Mouse (Mus musculus): ENCODE measurements around the gene Ripor3. TPM values are rescaled to one million over a fixed set of nuclear protein-coding genes. Genes with fewer than 3 reads are reported as not detected.

Gene Ripor3
- polyA plus RNA-seq, 1 experiment from 2014 or later = 0.72 TPM

DNA sequence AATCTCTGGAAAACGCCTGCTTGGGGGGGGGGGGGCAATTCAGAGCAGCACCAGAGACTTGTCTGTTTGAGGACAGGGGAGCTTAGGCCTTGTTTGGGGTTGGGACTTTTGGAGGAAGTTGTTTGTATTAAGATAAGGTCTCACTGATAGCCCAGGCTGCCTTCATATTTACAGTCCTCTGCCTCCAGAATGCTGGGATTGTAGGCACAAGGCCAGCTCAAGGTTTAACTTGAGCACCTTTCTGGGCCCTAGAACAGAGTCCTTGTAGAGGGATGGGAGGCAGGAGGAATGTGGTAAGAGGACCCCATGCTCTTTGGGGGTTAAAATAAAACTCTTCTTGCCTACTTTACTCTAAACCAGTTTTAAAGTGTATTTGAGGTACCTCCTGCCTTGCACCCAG lies 37.6 kb downstream of the Ripor3 start:
- Histone ChIP-seq H3K4me3 (ENCODE audit: low read depth, low read length) (no peak overlapping the region), H3K4me2 (ENCODE audit: low read depth, low read length, severe bottlenecking) (no peak overlapping the region), H3K9me3 (ENCODE audit: control insufficient read depth, low read length) (no peaks in the 10 kb centered on the region), H3K4me1 (replicated peaks; ENCODE audit: control insufficient read depth, insufficient read depth, low read length) (no peaks in the 10 kb centered on the region), H3K36me3 (ENCODE audit: control insufficient read depth, insufficient read depth, low read length) (peaks cover 6% of the 10 kb centered on the region; the same call in 1 of the 2 replicates), H3K27ac (ENCODE audit: low read depth, low read length) (no peak overlapping the region), H3K9ac (ENCODE audit: low read length) (no peak overlapping the region), H3K27me3 (ENCODE audit: control insufficient read depth, insufficient read depth, low read length) (no peaks in the 10 kb centered on the region)
- DNase-seq (ENCODE audit: low spot score) (no peak), ATAC-seq (replicated peaks; ENCODE audit: low FRiP score) (no peak)
- 78% methylated on average over 1 of the region's 1 CpGs for WGBS

DNA sequence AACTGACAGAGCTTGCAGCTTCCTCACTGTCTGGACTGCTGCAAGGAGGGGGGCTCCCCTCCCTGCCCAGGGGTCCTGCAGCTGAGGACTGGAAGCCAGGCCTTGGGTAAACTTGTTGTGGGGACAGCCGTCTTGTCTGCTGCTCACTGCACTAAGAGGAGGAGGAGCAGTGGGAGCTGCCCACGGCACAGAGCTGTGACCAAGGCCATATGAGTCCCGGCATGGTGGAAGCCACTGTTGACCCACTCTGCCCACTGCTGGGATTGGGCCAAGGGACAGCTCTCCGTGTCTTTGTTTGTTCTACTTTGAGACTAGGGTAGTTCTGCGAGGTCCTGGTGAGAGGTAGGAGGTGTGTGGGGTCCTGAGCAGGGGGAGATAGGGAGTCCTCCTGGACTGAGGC lies 38.3 kb downstream of the Ripor3 start:
- Histone ChIP-seq H3K9me3 (ENCODE audit: control insufficient read depth, low read length) (no peaks in the 10 kb centered on the region), H3K27ac (ENCODE audit: low read depth, low read length) (no peak overlapping the region), H3K27me3 (ENCODE audit: control insufficient read depth, insufficient read depth, low read length) (no peaks in the 10 kb centered on the region), H3K4me1 (replicated peaks; ENCODE audit: control insufficient read depth, insufficient read depth, low read length) (no peaks in the 10 kb centered on the region), H3K4me3 (ENCODE audit: low read depth, low read length) (no peak overlapping the region), H3K36me3 (ENCODE audit: control insufficient read depth, insufficient read depth, low read length) (peaks cover 6% of the 10 kb centered on the region; the same call in 1 of the 2 replicates), H3K4me2 (ENCODE audit: low read depth, low read length, severe bottlenecking) (no peak overlapping the region), H3K9ac (ENCODE audit: low read length) (no peak overlapping the region)
- ATAC-seq (replicated peaks; ENCODE audit: low FRiP score) (no peak), DNase-seq (ENCODE audit: low spot score) (no peak)
- 87% methylated on average over 5 of the region's 5 CpGs for WGBS

DNA sequence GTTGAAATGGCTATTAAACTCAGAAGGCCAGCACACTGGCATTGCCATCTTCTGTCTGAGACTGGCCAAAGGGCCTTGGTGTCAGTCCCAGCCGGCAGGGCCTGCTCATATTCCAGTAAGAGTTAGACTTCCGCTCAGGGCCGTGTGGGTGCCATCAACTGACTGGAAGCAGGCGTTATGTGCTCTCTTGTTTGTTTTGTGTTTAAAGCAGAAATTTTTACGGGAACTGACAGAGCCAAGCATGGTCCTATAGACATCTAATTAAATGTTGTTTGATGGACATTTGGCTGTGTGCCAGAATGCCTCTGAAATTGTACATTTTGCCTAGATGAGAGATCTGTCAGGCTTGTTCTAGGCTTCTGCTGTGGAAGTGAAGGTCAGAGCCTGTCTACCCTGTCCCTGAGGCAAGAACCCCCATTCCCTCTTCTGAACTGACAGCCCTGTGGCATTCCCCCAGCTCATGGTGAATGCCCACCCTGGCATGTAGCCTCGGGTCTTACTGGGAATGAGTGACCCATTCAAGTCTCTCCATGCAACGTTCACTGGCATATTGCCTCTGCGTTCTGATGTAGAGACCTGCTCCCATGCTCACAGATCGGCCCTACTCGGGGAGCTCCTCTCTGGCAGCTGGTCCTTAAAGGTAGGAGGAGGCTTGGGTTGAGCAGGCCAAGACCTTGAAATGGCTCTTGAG lies 40.4 kb downstream of the Ripor3 start:
- Histone ChIP-seq H3K9ac (ENCODE audit: low read length) (no peak overlapping the region), H3K4me1 (replicated peaks; ENCODE audit: control insufficient read depth, insufficient read depth, low read length) (no peaks in the 10 kb centered on the region), H3K27me3 (ENCODE audit: control insufficient read depth, insufficient read depth, low read length) (no peaks in the 10 kb centered on the region), H3K4me2 (ENCODE audit: low read depth, low read length, severe bottlenecking) (no peak overlapping the region), H3K36me3 (ENCODE audit: control insufficient read depth, insufficient read depth, low read length) (peaks cover 3% of the 10 kb centered on the region; the same call in 1 of the 2 replicates), H3K27ac (ENCODE audit: low read depth, low read length) (no peak overlapping the region), H3K4me3 (ENCODE audit: low read depth, low read length) (no peak overlapping the region), H3K9me3 (ENCODE audit: control insufficient read depth, low read length) (no peaks in the 10 kb centered on the region)
- DNase-seq (ENCODE audit: low spot score) (no peak), ATAC-seq (replicated peaks; ENCODE audit: low FRiP score) (no peak)
- 94% methylated on average over 10 of the region's 10 CpGs for WGBS

DNA sequence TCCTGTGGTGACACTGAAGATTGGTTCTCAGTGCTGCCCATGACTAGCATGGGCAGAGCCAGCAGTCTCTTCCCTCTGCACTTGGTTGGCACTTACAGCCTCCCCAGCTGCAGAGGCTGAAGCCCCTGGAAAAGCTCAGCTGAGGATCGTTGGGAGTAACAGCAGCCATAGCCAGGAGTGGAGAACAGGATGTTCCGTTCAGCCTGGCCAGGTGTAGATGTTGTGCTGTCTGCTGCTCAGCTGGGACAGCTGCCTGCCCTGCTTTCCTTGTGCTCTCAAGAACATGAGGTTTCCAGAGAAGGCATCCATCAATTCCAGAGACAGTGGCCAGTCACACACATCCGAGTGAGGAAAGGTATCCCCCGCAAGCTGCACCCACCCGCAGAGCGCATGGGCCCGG lies 41.9 kb downstream of the Ripor3 start:
- Histone ChIP-seq H3K9me3 (ENCODE audit: control insufficient read depth, low read length) (no peaks in the 10 kb centered on the region), H3K27ac (ENCODE audit: low read depth, low read length) (no peak overlapping the region), H3K9ac (ENCODE audit: low read length) (no peak overlapping the region), H3K27me3 (ENCODE audit: control insufficient read depth, insufficient read depth, low read length) (no peaks in the 10 kb centered on the region), H3K4me2 (ENCODE audit: low read depth, low read length, severe bottlenecking) (no peak overlapping the region), H3K4me3 (ENCODE audit: low read depth, low read length) (no peak overlapping the region), H3K4me1 (replicated peaks; ENCODE audit: control insufficient read depth, insufficient read depth, low read length) (no peaks in the 10 kb centered on the region), H3K36me3 (ENCODE audit: control insufficient read depth, insufficient read depth, low read length) (peaks cover 3% of the 10 kb centered on the region; the same call in 1 of the 2 replicates)
- ATAC-seq (replicated peaks; ENCODE audit: low FRiP score) (no peak), DNase-seq (ENCODE audit: low spot score) (no peak)
- WGBS = 97% methylated on average over 7 of the region's 7 CpGs

DNA sequence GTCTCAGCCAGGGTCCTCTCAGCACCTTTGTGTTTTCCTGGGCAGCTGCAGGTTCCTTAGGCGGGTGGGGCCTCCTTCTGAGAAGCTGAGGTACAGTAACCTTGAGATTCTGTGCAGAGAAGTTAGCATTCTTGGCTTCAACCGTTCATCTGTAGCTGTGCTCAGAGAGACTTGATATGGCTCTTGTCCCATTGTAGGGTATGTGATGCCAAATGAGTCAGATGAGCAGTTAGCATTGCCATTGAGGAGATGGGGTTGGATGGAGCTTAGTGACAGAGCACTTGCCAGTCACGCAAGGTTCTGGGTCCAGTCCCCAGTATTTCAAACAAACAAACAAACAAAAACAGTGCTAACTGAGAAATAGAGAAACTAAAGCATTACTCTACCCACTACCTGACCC lies 44.5 kb downstream of the Ripor3 start:
- no peak overlapping the region for H3K9ac ChIP-seq (ENCODE audit: low read length)
- 99% methylated on average over 3 of the region's 3 CpGs for WGBS
- H3K27me3 ChIP-seq (ENCODE audit: control insufficient read depth, insufficient read depth, low read length) = no peaks in the 10 kb centered on the region
- no peaks in the 10 kb centered on the region for H3K9me3 ChIP-seq (ENCODE audit: control insufficient read depth, low read length)
- no peaks in the 10 kb centered on the region for H3K4me1 ChIP-seq (replicated peaks; ENCODE audit: control insufficient read depth, insufficient read depth, low read length)
- H3K36me3 ChIP-seq (ENCODE audit: control insufficient read depth, insufficient read depth, low read length) = peaks cover 3% of the 10 kb centered on the region; the same call in 1 of the 2 replicates
- no peak overlapping the region for H3K4me2 ChIP-seq (ENCODE audit: low read depth, low read length, severe bottlenecking)
- no peak overlapping the region for H3K27ac ChIP-seq (ENCODE audit: low read depth, low read length)
- ATAC-seq (replicated peaks; ENCODE audit: low FRiP score) = no peak
- H3K4me3 ChIP-seq (ENCODE audit: low read depth, low read length) = no peak overlapping the region
- no peak for DNase-seq (ENCODE audit: low spot score)

DNA sequence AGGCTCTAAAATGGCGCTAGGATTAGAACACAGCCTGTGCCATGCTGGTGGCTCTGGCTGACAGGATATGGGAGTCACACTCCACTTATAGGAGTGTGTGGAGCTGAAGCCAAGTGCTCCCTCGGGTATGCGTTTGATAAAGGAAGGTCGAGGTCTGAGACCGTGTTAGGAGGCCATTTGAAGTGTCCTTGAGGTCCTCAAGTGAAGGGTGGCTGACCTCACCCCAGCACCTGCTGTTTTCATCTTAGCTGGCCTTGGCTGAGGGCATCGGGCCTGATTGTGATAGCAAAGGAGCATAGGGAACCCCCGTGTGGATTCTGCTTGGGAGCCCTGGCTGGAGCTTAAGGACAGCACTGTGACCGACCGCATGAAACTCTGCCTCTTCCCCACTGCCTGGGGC lies 46.1 kb downstream of the Ripor3 start:
- WGBS = 93% methylated on average over 9 of the region's 9 CpGs
- H3K27ac ChIP-seq (ENCODE audit: low read depth, low read length) = no peak overlapping the region
- H3K4me2 ChIP-seq (ENCODE audit: low read depth, low read length, severe bottlenecking) = no peak overlapping the region
- H3K9ac ChIP-seq (ENCODE audit: low read length) = no peak overlapping the region
- H3K36me3 ChIP-seq (ENCODE audit: control insufficient read depth, insufficient read depth, low read length) = peaks cover 3% of the 10 kb centered on the region; the same call in 1 of the 2 replicates
- no peaks in the 10 kb centered on the region for H3K4me1 ChIP-seq (replicated peaks; ENCODE audit: control insufficient read depth, insufficient read depth, low read length)
- DNase-seq (ENCODE audit: low spot score) = no peak
- no peak overlapping the region for H3K4me3 ChIP-seq (ENCODE audit: low read depth, low read length)
- ATAC-seq (replicated peaks; ENCODE audit: low FRiP score) = no peak
- no peaks in the 10 kb centered on the region for H3K27me3 ChIP-seq (ENCODE audit: control insufficient read depth, insufficient read depth, low read length)
- H3K9me3 ChIP-seq (ENCODE audit: control insufficient read depth, low read length) = no peaks in the 10 kb centered on the region

DNA sequence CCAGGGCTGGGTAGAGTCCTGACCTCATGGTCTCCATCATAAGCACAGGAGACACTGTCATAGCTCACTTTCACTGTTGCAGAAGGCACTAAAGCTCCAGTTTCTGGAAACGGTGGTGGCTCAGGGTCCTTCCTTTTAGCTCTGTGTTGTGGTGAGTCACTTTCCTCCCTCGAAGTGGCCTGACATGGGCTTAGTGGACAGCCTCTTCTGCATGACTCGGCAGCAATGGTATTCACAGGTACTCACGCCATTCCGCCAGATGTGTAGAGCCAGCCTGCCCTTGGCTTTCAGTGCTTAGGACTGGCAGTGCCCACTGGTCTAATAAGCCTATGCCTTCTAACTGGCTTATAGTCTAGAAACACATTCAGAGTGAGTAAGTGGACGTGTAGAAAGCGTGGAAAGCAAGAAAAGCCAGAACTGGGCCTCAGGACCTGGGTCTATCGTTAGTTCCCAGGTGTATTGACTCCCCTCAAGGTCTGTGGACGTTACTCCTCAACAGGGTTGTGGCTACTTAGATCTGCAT lies 46.6 kb downstream of the Ripor3 start:
- Histone ChIP-seq H3K4me3 (ENCODE audit: low read depth, low read length) (no peak overlapping the region), H3K27me3 (ENCODE audit: control insufficient read depth, insufficient read depth, low read length) (no peaks in the 10 kb centered on the region), H3K36me3 (ENCODE audit: control insufficient read depth, insufficient read depth, low read length) (peaks cover 3% of the 10 kb centered on the region; the same call in 1 of the 2 replicates), H3K9ac (ENCODE audit: low read length) (no peak overlapping the region), H3K4me2 (ENCODE audit: low read depth, low read length, severe bottlenecking) (no peak overlapping the region), H3K9me3 (ENCODE audit: control insufficient read depth, low read length) (no peaks in the 10 kb centered on the region), H3K27ac (ENCODE audit: low read depth, low read length) (no peak overlapping the region), H3K4me1 (replicated peaks; ENCODE audit: control insufficient read depth, insufficient read depth, low read length) (no peaks in the 10 kb centered on the region)
- DNase-seq (ENCODE audit: low spot score) (no peak), ATAC-seq (replicated peaks; ENCODE audit: low FRiP score) (no peak)
- 89% methylated on average over 9 of the region's 9 CpGs for WGBS

DNA sequence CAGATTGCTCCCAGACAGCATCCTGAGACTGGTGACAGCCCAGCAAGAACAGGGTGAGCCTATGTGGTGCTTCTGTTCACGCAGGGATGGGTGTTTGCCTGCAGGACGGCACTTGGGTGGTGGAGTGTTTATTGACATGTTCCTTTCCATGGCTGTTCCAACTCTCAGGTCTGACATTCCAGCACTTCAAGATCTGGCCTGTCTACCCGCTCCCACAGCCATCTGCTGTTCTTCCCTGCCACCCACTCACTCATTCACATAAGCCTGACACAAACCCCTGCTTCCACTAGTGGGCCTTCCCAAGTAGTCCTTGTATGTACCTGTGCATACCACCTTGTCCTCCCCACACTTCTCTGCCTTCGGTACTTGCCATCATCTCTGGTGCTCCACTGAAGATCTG lies 47.2 kb downstream of the Ripor3 start:
- ATAC-seq (replicated peaks; ENCODE audit: low FRiP score) (no peak), DNase-seq (ENCODE audit: low spot score) (no peak)
- Histone ChIP-seq H3K27ac (ENCODE audit: low read depth, low read length) (no peak overlapping the region), H3K9me3 (ENCODE audit: control insufficient read depth, low read length) (no peaks in the 10 kb centered on the region), H3K36me3 (ENCODE audit: control insufficient read depth, insufficient read depth, low read length) (peaks cover 3% of the 10 kb centered on the region; the same call in 1 of the 2 replicates), H3K4me3 (ENCODE audit: low read depth, low read length) (no peak overlapping the region), H3K4me1 (replicated peaks; ENCODE audit: control insufficient read depth, insufficient read depth, low read length) (no peaks in the 10 kb centered on the region), H3K9ac (ENCODE audit: low read length) (no peak overlapping the region), H3K4me2 (ENCODE audit: low read depth, low read length, severe bottlenecking) (no peak overlapping the region), H3K27me3 (ENCODE audit: control insufficient read depth, insufficient read depth, low read length) (no peaks in the 10 kb centered on the region)
- 88% methylated on average over 4 of the region's 4 CpGs for WGBS

DNA sequence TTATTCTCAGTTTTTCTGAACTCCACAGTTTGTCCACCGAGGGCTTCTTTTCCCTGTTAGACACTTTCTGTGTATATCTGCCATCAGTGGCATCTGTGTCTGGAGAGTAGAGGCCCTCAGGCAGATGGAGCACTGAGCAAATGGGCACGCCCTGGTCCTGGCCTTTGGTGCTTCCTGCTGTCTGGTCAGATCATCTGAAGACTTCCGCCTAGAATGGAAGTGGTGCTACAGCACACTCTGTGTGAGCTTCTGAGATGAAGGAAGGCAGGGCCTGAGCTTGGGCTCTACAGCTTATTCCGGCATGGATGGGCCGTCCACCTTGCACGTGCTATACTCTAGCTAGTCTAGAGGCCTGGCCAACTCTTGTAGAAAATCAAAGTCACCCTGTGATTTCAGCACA lies 48.1 kb downstream of the Ripor3 start:
- Histone ChIP-seq H3K27me3 (ENCODE audit: control insufficient read depth, insufficient read depth, low read length) (no peaks in the 10 kb centered on the region), H3K9me3 (ENCODE audit: control insufficient read depth, low read length) (no peaks in the 10 kb centered on the region), H3K27ac (ENCODE audit: low read depth, low read length) (no peak overlapping the region), H3K4me3 (ENCODE audit: low read depth, low read length) (no peak overlapping the region), H3K9ac (ENCODE audit: low read length) (no peak overlapping the region), H3K4me1 (replicated peaks; ENCODE audit: control insufficient read depth, insufficient read depth, low read length) (no peaks in the 10 kb centered on the region), H3K4me2 (ENCODE audit: low read depth, low read length, severe bottlenecking) (no peak overlapping the region), H3K36me3 (ENCODE audit: control insufficient read depth, insufficient read depth, low read length) (peaks cover 3% of the 10 kb centered on the region; the same call in 1 of the 2 replicates)
- DNase-seq (ENCODE audit: low spot score) = no peak
- WGBS = 92% methylated on average over 6 of the region's 6 CpGs
- ATAC-seq (replicated peaks; ENCODE audit: low FRiP score) = no peak

All from forebrain, embryonic 11.5 days (tissue).